Mouse (Mus musculus): ENCODE data around the gene Tmem59. TPM values are rescaled to one million over a fixed set of nuclear protein-coding genes. Genes with fewer than 3 reads are reported as not detected.

Tmem59 gene
- polyA plus RNA-seq (2011; ENCODE audit: insufficient read depth, insufficient read length, low read depth, missing spikeins), result 146 and 149 TPM in 2 replicates

- H3K4me3 ChIP-seq (ENCODE audit: low read depth, low read length), result peak within 1 kb of the TSS; percentile 86
- no peaks in the 10 kb centered on the region; the same call in 1 of the 2 replicates for H3K36me3 ChIP-seq (ENCODE audit: control insufficient read depth, insufficient read depth, low read length, poor library complexity, severe bottlenecking)
- no peaks in the 10 kb centered on the region for H3K27me3 ChIP-seq (ENCODE audit: control insufficient read depth, insufficient read depth, low read length, poor library complexity, severe bottlenecking)
- peaks cover 2% of the 10 kb centered on the region for H3K4me1 ChIP-seq (ENCODE audit: control insufficient read depth, insufficient read depth, low read length)
- H3K9ac ChIP-seq (ENCODE audit: low read depth, poor library complexity, severe bottlenecking), result peak within 1 kb of the TSS; percentile 80
- H3K27ac ChIP-seq (ENCODE audit: insufficient read depth, low read length), result peak within 1 kb of the TSS; percentile 63
- peaks cover 6% of the 10 kb centered on the region for H3K9me3 ChIP-seq (replicated peaks; ENCODE audit: control insufficient read depth, insufficient read depth, low read length, poor library complexity, severe bottlenecking)
- peak; percentile 32 for TF ChIP-seq POLR2A (IDR thresholded peaks at IDR 0.05; ENCODE audit: insufficient read depth, low read length)
- TF ChIP-seq EP300 (IDR thresholded peaks at IDR 0.05; ENCODE audit: insufficient read depth, low read depth, low read length), result no peak
These were observed at the start of gene Tmem59 for GRCm38 (mm10) chr4:107178182-107178829. TSS of gene Tmem59 (plus strand) at chr4:107178399.

GRCm38 (mm10) chr4:107129373-107129772, 48.8 kb upstream of the Tmem59 start:
- TF ChIP-seq EP300 (IDR thresholded peaks at IDR 0.05; ENCODE audit: insufficient read depth, low read depth, low read length) (no peak), POLR2A (IDR thresholded peaks at IDR 0.05; ENCODE audit: insufficient read depth, low read length) (no peak), CTCF (IDR thresholded peaks at IDR 0.05; ENCODE audit: low read depth, low read length) (no peak)
- Histone ChIP-seq H3K4me3 (ENCODE audit: low read depth, low read length) (no peak overlapping the region), H3K9me3 (replicated peaks; ENCODE audit: control insufficient read depth, insufficient read depth, low read length, poor library complexity, severe bottlenecking) (no peaks in the 10 kb centered on the region), H3K36me3 (ENCODE audit: control insufficient read depth, insufficient read depth, low read length, poor library complexity, severe bottlenecking) (no peaks in the 10 kb centered on the region), H3K4me1 (ENCODE audit: control insufficient read depth, insufficient read depth, low read length) (no peaks in the 10 kb centered on the region), H3K27me3 (ENCODE audit: control insufficient read depth, insufficient read depth, low read length, poor library complexity, severe bottlenecking) (no peaks in the 10 kb centered on the region), H3K9ac (ENCODE audit: low read depth, poor library complexity, severe bottlenecking) (no peak overlapping the region), H3K27ac (ENCODE audit: insufficient read depth, low read length) (no peak overlapping the region)

- no peak overlapping the region for H3K4me3 ChIP-seq (ENCODE audit: low read depth, low read length)
- H3K27me3 ChIP-seq (ENCODE audit: control insufficient read depth, insufficient read depth, low read length, poor library complexity, severe bottlenecking), result no peaks in the 10 kb centered on the region
- no peaks in the 10 kb centered on the region for H3K4me1 ChIP-seq (ENCODE audit: control insufficient read depth, insufficient read depth, low read length)
- no peaks in the 10 kb centered on the region for H3K9me3 ChIP-seq (replicated peaks; ENCODE audit: control insufficient read depth, insufficient read depth, low read length, poor library complexity, severe bottlenecking)
- H3K36me3 ChIP-seq (ENCODE audit: control insufficient read depth, insufficient read depth, low read length, poor library complexity, severe bottlenecking), result no peaks in the 10 kb centered on the region
- no peak overlapping the region for H3K27ac ChIP-seq (ENCODE audit: insufficient read depth, low read length)
- no peak for TF ChIP-seq POLR2A (IDR thresholded peaks at IDR 0.05; ENCODE audit: insufficient read depth, low read length)
- TF ChIP-seq CTCF (IDR thresholded peaks at IDR 0.05; ENCODE audit: low read depth, low read length), result no peak
- TF ChIP-seq EP300 (IDR thresholded peaks at IDR 0.05; ENCODE audit: insufficient read depth, low read depth, low read length), result no peak
- H3K9ac ChIP-seq (ENCODE audit: low read depth, poor library complexity, severe bottlenecking), result no peak overlapping the region
These were observed 47.7 kb upstream of the Tmem59 start for GRCm38 (mm10) chr4:107130534-107130933.

- Histone ChIP-seq H3K9me3 (replicated peaks; ENCODE audit: control insufficient read depth, insufficient read depth, low read length, poor library complexity, severe bottlenecking) (no peaks in the 10 kb centered on the region), H3K4me1 (ENCODE audit: control insufficient read depth, insufficient read depth, low read length) (no peaks in the 10 kb centered on the region), H3K27me3 (ENCODE audit: control insufficient read depth, insufficient read depth, low read length, poor library complexity, severe bottlenecking) (no peaks in the 10 kb centered on the region), H3K27ac (ENCODE audit: insufficient read depth, low read length) (no peak overlapping the region), H3K36me3 (ENCODE audit: control insufficient read depth, insufficient read depth, low read length, poor library complexity, severe bottlenecking) (no peaks in the 10 kb centered on the region), H3K9ac (ENCODE audit: low read depth, poor library complexity, severe bottlenecking) (no peak overlapping the region), H3K4me3 (ENCODE audit: low read depth, low read length) (no peak overlapping the region)
- no peak for TF ChIP-seq POLR2A (IDR thresholded peaks at IDR 0.05; ENCODE audit: insufficient read depth, low read length)
These were observed 43.3 kb upstream of the Tmem59 start for GRCm38 (mm10) chr4:107134891-107135290.

GRCm38 (mm10) chr4:107135663-107136062, 42.5 kb upstream of the Tmem59 start:
- Histone ChIP-seq H3K9ac (ENCODE audit: low read depth, poor library complexity, severe bottlenecking) (no peak overlapping the region), H3K9me3 (replicated peaks; ENCODE audit: control insufficient read depth, insufficient read depth, low read length, poor library complexity, severe bottlenecking) (no peaks in the 10 kb centered on the region), H3K4me1 (ENCODE audit: control insufficient read depth, insufficient read depth, low read length) (no peaks in the 10 kb centered on the region), H3K27ac (ENCODE audit: insufficient read depth, low read length) (no peak overlapping the region), H3K36me3 (ENCODE audit: control insufficient read depth, insufficient read depth, low read length, poor library complexity, severe bottlenecking) (no peaks in the 10 kb centered on the region), H3K4me3 (ENCODE audit: low read depth, low read length) (no peak overlapping the region), H3K27me3 (ENCODE audit: control insufficient read depth, insufficient read depth, low read length, poor library complexity, severe bottlenecking) (no peaks in the 10 kb centered on the region)
- TF ChIP-seq CTCF (IDR thresholded peaks at IDR 0.05; ENCODE audit: low read depth, low read length) (no peak), POLR2A (IDR thresholded peaks at IDR 0.05; ENCODE audit: insufficient read depth, low read length) (no peak), EP300 (IDR thresholded peaks at IDR 0.05; ENCODE audit: insufficient read depth, low read depth, low read length) (no peak)

- Histone ChIP-seq H3K4me3 (ENCODE audit: low read depth, low read length) (no peak overlapping the region), H3K4me1 (ENCODE audit: control insufficient read depth, insufficient read depth, low read length) (no peaks in the 10 kb centered on the region), H3K27ac (ENCODE audit: insufficient read depth, low read length) (no peak overlapping the region), H3K9ac (ENCODE audit: low read depth, poor library complexity, severe bottlenecking) (no peak overlapping the region), H3K36me3 (ENCODE audit: control insufficient read depth, insufficient read depth, low read length, poor library complexity, severe bottlenecking) (no peaks in the 10 kb centered on the region), H3K9me3 (replicated peaks; ENCODE audit: control insufficient read depth, insufficient read depth, low read length, poor library complexity, severe bottlenecking) (no peaks in the 10 kb centered on the region), H3K27me3 (ENCODE audit: control insufficient read depth, insufficient read depth, low read length, poor library complexity, severe bottlenecking) (no peaks in the 10 kb centered on the region)
- no peak for TF ChIP-seq EP300 (IDR thresholded peaks at IDR 0.05; ENCODE audit: insufficient read depth, low read depth, low read length)
- TF ChIP-seq POLR2A (IDR thresholded peaks at IDR 0.05; ENCODE audit: insufficient read depth, low read length), result no peak
- no peak for TF ChIP-seq CTCF (IDR thresholded peaks at IDR 0.05; ENCODE audit: low read depth, low read length)
These were observed 41.7 kb upstream of the Tmem59 start for GRCm38 (mm10) chr4:107136531-107136930.
